Mouse (Mus musculus): ENCODE data around the gene Tst. TPM values are rescaled to one million over a fixed set of nuclear protein-coding genes. Genes with fewer than 3 reads are reported as not detected.

The Tst gene
- total RNA-seq (2021): 100 to 1,000 TPM; 276 to 330 TPM
- long read RNA-seq, experiment 1, transcript Tst-201 (2 exons, 1,144 nt): major isoform, 422 of 435 reads
- long read RNA-seq, experiment 1, partial matches to known transcripts: 3 of 435 reads
- long read RNA-seq, experiment 1, other reads (novel, unspliced or antisense): 10 of 435 reads
- long read RNA-seq, experiment 2, transcript Tst-201 (2 exons, 1,144 nt): major isoform, 145 of 148 reads
- long read RNA-seq, experiment 2, partial matches to known transcripts: 2 of 148 reads
- long read RNA-seq, experiment 2, other reads (novel, unspliced or antisense): 1 of 148 reads

DNA sequence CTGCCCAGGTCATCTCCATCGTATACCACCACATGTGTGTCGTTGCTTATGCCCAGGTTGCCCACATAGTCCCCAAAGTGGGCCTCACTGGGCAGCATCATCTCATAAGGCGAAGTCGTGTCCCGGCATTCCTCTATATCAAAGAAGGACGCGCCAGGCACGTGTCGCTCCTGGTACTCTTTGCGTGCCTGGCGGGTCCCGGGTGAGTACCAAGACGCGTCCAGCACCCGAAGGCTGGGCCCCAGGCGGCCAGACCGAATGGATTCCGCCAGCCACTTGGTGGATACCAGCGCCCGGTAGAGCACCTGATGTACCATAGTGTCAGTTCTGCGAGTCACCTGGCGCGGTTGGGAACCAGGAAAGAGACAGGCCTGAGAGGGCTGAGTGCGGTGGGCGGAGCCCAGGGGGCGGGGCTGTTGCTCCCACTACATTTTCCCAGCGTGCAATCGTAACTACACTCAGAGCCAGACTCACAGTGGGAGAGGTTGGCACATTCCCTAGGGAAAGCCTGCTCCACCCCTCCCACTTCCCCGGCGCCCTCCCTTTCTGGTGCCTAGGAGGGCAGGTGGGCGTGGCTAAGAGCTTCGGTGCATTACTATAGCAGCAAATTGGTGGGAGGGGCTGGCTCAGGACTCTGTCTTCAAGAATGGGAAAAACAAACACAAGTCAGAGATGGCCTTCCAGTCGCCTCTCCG lies at the start of gene Tst:
Gene Tst (minus strand): TSS at position 391 of the 695 bp plus-strand sequence.
- DNase-seq: peak; percentile 97 to 98

DNA sequence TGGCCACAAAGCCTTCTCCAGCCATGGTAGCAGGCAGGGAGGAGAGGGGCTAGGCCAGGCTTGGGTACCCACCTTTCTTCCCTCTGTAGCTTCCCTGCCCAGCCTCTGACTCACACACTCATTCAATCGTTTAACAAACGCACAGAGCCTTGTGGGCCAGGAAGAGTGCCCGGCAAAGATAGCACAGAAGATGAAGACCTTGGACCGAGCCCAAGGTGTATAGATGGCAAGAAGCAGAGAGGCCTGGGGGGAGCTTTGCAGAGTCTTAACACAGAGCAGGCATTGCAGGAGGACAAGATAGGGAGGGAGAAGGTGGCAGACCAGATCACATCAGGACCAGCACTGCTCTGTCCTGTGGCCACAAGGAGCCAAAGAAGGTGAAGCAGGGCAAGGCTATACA lies 49.5 kb upstream of the Tst start:
- peak; percentile 58 to 61 for DNase-seq

DNA sequence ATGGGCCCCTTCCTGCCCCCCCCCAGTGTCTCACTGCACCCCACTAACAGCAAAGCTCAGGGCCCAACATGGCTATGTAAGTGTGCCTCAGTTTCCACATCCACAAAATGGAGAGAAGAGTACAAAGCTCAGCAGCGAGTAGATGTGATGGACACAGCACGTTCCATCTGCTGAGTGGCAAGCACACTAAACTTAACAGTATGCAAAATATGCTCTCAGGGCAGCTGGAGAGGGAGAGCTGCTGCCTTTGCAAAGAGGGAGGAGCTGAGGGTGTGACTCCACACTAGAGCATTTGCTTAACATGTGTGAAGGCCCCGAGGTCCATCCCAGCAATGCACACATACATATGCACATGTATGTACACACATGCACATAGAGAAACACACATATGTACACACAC lies 47.2 kb upstream of the Tst start:
- no peak for DNase-seq

DNA sequence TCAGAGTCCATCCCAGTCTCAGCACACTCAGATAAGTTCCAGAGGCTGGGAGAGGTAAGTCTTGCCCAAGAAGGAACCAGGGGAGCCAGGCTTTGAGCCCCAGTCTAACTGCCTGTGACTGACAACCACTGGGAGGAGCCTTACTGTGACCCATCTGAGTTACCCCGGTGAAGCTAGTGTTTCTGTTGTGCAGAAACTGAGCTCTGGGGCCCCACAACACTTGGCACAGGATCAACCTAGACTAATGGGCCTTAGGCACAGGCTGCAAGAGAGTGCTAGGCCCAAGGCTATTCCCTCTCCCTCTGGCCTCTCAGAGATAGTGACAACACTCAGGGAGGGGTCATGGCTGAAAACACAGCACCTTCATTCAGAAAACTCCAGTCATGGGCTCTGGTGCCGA lies 45.5 kb upstream of the Tst start:
- DNase-seq: no peak

DNA sequence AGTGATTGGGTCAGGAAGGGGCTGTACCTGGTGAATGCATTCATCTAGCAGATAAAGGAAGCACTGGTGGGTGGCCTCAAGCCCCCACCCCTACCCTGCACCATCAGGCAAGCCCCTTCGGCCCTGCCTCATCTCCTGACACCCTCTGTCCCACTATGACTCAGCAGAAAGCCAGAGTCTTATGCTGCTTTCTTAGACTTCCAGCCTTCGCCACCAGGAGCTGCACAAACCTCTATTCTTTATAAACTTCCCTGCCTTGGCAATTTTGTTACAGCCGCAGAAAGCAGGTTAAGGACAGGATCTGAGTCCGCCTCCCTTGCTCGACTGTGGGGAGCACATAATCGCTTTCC lies 44.7 kb upstream of the Tst start:
- no peak for DNase-seq

DNA sequence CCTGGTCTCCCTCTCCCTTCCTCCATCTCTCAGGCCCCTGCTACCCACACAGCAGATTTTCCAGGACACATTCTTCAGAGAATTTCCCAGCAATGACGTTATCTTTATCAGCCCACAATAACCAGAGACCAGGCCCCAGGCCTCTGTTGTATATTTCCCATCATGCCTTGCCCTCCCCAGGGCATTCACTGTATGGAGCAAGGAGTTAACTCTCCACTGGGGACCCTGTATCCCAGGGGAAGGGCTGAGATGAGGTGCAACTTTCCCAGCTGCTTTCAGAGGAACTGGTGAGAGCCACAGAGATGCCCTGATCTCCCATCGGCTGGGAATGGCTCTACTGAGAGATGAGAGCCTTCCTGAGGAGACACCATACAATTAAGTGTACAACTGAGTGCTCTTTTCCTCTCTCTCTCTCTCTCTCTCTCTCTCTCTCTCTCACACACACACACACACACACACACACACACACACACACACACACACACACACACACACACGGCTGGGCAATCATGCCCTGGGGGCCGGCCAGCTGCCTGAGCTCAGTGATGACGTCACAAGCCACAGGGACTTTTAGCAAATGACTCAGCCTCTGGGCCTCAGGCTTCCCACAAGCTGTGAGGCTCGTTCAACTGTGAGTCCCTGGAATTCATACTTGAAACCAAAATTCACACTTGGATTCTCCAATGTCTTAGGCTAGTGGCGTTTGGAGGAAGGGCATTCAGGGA lies 44.1 kb upstream of the Tst start:
- DNase-seq: peak; percentile 80 to 84

DNA sequence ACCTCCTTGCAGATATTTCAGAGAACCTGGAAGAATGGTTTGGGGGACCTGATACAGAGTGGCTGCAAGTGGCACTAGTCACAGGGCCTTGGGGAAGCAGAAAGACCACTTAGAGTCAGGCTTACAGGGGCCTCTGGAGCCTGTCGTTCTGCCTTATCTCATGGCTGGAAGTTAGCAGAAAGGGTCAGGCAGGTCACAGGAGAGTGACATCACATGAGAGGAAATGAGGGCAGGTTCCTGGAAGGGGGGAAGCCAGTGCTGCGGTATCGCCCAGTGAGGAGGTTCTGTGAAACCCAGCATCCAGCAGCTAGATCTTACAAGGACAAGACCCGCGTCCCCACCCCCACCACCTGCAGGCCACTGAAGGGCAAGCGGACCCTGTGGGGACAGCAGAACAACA lies 43.4 kb upstream of the Tst start:
- no peak for DNase-seq

DNA sequence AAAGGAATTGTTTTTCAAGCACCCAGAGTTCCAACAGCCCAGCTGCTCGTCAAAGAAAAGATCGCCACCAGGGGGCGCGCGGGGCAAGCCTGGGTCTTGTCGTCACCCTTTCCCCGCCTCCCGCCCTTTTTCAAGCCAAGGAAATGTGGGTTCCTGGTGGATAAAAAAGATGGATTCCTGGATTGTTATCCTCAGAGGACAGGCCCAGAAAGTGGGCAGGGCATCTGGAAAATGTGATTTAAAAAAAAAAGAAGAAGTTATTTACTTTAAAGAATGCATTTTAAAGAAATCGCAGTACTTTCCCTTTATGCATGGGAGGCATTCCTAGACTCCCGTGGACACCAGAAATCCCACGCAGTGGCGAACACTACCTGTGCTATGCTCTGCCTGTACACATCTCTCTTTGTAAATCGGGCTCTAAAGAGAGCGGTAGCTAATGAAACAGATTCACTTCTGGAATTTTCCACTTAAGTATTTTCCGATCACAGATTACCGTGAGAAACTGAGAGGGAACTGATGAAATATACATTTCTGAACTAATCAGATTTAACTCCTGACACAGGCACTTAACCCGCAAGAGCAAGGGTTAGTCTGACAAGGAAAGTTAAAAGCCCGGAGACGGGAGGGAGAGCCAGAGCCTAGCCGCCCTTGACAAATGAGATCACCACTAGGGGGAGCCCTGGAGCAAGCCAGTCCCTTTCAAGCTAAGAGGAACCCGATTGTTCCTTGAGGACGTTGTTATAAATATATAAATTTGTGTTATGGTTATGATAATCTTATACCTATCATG lies 42.2 kb upstream of the Tst start:
- peak; percentile 96 to 99 for DNase-seq

DNA sequence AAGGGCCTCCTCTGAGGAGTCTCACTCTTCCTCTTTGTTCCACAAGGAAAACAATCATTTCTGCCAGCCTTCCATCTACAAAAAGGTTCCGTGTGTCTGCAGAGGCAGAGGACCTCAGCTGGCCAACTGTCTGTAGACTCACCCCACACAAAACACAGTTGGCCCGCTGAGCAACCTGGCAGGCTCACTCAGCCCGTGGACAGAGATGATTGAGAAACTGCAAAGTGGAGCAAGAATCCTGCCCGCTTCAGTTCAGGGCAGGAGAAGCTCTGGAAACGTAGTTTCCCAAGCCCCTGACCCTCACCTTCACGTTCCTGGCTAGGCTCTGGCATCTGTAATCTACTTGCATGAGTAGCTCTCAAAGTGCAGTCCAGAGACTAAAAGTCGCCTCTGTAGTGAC lies 41.4 kb upstream of the Tst start:
- DNase-seq: peak in 1 of 2 experiments; percentile 71

DNA sequence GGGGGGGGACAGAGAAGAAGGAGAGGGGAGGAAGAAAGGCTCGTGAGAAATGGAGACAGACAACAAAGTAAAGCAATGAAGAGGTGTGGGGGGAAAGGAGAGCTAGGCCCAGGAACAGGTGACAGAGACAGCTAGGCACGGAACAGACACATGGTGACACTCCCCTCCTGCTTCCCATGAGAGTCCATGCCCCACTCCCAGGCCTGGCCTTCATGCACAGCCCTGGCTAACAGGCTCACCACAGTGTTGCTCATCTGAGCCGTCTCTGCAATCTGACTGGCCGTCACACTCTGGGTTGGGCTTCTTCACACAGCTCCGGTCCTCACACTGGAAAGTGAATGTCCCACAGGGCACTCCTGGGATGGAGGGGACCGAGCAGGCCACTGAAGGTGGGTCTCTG lies 38.1 kb upstream of the Tst start:
- DNase-seq: no peak

DNA sequence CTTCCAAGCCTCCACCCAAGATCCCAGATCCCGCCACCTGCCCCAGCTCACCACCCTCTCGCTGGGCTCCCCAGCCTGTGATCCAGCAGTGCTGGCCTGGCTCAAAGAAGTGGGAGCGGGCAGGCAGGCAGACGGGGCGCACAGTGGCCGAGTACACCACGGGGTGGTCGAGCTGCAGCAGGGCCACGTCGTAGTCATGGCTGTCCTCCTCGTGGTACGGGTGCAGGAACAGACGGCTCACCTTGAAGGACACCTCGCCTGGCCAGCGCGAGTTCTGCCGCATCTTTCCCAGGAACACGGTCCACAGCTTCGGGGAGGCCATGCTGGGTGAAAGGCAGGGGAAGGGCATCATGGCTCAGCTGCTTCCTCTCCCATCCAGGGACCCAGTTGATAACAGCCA lies 36.5 kb upstream of the Tst start:
- DNase-seq: no peak

DNA sequence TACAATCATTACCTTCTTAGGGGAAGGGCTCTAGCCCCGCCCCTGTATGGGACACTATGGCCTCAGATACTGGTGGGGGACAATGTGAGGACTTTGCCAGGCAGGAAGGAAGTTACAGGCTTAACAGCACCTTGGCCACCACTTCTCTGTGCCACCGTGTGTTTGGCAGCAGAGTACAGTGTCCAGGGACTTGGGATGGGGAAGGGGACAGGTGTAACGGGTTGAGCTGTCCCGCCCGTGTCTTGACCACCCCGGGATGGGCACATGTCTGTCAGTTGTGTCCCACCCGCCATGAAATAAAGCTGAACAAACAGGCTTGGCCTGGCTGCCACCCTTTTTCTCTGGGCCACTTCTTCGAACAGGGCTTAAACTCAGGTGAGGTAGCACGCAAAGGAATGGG lies 33.3 kb upstream of the Tst start:
- no peak for DNase-seq

DNA sequence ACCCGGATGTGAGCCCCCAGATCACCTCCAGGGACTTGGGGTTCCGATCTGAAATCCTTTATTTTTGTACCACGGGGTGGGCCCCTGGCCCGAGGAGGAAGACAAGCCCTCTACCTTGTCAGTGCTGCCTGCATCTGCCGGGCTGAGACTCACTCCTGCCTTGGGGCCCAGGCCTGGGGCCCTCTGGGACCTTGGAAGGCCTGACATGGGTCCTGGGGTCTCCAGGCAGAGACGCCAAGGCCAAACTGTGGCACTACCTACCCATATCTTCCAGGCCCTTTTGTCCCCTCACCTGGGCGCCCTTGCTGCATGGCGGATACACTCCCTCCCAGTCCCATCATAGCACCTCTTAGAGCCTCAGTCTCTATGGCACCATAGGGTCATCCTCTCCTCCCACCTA lies 32.8 kb upstream of the Tst start:
- DNase-seq: no peak

DNA sequence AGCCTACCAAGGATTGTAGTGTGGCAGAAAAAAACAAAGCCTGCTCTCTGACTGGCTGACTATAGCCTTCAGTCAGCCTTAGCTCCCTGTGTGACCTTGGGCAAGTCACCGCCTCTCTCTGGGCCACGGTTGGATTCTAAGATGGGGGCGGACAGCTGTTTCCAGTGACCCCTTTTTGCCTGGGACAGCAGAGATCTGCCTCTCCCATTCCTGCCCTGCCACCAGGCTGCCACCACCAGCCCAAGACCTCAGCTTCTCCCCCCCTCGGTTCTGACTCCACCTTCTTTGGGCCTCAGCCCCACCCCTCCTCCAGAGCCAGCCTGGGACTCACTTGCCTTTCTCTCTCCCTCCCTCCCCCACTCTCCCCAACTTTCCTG lies 32.3 kb upstream of the Tst start:
- DNase-seq: peak; percentile 74 to 77

DNA sequence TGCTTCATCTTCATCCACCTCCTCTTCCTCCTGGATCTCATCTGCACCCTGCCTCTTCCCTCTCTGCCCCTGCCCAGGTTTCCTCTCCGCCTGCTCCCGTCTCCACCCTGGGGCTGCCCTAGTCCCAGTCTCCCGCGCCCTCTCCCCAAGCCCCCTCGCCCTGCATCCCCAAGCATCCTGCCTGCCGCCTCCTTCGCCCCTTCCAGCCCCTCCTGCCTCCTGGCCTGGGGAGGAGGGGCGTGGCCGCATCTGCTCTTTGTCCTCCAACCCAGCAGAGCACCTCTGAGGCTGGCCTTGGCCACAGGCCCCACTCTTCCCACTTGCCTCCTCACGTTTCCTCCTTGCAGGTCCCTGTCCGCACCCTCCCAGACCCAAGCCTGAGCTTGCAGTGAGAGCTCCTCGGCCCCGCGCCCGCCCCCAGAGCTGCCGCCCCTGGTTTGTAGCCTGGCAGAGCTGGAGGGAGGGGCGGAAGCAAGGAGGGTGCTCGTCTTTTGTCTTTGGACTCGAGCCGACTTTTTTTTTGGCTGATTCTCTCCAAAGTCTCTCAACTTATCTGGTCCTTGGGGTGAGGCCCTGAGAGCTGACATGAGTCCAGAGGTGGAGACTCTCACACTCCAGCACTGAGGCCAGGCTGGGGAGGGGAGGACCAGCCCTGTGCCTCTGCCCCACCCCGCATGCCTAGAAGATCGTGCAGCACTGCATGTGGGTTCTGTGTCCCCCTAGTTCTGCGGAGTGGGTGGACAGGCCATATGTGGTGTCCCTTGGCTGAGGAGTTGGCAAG lies 31.7 kb upstream of the Tst start:
- DNase-seq: peak; percentile 77 to 82

DNA sequence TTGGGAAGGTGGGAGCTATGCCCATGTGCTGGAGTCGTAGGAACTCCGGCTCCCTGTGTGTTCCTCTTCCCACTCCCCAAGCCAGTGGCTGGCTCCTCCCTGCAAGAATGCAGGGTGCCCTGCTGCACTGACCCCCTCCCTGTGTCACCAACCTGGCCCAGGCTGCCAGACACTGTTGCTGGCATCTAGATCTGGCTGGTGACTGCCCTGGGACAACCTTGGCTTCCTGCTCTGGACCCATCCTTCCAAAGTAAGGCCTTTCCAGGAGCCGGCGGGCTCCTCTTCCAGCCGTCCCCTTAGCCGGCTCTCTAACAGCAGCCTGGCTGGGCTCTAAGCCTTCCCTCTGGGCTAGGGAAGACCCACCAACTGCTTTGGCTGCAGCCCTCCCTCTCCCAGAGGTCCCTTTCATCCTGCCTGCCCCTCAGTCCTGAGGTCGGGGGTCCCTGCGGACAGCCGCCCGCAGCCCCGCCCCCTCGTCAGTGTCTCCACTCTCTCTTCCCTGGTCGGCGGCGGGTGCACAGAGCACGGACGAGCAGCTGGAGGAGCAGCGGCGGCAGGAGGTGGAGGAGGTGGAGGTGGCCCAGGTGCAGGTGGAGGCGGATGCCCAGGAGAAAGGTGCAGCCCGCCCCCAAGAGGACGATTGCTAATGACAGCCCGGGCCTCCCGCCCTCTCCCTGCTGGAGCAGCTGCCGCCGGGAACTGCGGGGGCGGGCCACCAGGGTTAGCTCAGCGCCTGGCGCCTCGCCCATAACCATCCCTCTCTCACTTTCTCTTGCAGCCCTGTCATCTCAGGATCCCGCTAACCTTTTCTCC lies 30.9 kb upstream of the Tst start:
- peak; percentile 95 to 96 for DNase-seq

DNA sequence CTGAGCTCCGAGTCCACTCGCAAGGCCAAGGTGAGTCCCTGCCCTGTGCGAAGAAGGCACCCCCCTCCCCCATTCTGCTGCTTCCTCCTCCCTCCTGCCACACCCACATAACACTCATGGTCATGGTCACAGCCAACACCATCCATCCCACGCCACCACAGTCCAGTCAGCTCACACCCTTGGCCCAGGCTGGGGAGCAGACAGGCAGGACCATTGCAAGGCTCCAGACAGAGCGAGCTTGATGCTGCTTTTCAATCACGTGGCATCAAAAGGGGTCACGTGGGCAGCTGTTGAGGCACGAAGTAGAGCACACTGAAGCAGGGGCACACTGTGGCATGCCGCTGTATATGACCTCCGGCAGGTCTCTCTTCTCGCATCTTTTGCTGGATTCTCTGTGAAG lies 30.0 kb upstream of the Tst start:
- DNase-seq: no peak

DNA sequence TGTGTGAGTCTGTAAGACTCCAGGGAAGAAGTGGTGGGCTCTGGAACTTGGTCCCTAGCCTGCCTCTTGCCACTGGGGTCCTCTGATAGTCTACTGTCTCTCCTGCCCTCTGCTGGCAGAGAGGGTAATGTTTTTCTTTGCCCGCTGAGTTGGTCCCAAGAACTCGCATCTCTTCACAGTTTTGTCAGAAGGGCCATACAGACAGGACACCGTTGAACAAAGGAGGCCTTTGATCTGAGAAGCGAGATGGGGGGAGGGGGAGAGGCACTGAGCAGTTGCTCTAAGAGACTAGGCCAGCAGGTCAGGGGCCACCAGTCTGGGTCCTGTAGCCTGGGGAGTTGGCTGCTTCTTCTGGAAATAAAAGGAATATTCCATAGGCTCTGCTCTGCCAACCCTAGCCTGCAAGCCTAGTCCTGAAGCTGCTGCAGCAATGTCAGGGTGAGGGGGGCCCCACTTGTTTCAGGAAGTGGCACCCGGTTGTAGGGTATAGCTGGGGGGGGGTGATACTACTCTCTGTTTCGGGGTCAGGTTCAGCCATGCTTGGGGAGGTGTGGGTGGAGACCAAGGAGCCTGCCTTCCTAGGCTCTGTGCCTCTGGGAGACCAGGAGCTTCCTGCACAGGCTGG lies 29.3 kb upstream of the Tst start:
- peak in 1 of 2 experiments; percentile 57 for DNase-seq

DNA sequence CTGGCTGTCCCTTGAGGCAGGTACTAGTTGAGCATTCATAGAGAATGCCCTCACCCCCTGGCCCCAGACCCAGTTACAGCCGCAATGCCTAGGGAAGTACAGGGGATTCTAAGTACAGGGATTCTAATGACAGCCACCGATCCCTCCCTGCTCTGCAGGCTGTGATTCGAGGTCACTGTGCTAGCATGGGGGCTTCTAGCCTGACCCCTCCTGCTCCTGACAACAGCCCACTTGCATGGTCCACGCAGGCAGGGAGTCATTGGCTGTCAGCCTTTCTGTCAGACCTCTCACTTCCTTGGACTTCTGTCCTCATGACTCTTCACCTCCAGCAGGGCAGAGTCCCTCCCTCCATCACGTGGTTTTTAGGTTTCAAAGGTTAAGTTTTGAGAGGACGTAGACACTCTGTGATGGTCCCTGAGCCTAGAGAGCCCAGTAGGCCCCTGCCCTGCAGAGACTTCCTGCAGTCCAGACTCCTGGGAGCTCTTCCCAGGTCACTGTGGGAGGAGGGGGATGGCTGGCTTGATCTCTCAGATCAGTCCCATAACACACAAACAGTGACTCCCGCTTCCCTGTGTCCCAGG lies 25.9 kb upstream of the Tst start:
- no peak for DNase-seq

DNA sequence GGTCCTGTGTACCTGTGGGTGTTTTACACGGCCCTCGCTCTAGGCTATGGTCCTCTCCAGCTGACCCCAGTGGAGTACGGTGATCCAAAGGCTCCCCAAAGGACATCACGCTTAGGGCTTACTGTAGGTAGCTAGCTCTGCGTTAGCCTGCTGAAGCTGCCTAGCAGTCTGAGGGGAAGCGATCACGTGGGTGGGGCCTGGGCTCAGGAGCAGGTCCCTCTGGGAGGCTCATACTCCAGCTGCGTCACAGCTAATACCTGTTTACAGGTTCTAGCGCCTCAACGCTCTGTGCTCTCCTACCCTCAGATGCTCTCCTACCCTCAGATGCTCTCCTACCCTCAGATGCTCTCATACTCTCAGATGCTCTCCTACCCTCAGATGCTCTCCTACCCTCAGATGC lies 25.2 kb upstream of the Tst start:
- DNase-seq: no peak

All from adrenal gland, postnatal 36 days (tissue).